Mouse (Mus musculus): Measurements from ENCODE around the gene Tcap.

Tcap gene

DNA sequence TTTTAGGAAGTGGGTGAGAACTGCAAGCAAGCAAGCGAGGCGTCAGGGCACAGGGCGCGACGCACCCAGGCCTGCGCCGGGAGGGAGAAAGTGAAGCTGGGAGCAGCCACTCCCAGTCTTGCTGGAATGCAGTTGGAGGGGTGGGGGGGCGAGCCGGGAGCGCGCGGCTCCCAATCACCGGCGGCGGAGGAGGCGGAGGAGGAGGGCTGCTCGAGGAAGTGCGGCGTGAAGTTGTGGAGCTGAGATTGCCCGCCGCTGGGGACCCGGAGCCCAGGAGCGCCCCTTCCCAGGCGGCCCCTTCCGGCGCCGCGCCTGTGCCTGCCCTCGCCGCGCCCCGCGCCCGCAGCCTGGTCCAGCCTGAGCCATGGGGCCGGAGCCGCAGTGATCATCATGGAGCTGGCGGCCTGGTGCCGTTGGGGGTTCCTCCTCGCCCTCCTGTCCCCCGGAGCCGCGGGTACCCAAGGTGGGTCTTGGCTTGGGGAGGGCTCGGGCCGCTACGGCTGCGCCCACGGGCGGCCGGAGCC is 28.7 kb downstream of the Tcap start, which contains the start of gene Erbb2:
Gene Erbb2 (plus strand): TSS at position 198 of the 524 bp plus-strand sequence.
- peak; percentile 79 to 82 for DNase-seq (ENCODE audit: low spot score in 2 of 2)

DNA sequence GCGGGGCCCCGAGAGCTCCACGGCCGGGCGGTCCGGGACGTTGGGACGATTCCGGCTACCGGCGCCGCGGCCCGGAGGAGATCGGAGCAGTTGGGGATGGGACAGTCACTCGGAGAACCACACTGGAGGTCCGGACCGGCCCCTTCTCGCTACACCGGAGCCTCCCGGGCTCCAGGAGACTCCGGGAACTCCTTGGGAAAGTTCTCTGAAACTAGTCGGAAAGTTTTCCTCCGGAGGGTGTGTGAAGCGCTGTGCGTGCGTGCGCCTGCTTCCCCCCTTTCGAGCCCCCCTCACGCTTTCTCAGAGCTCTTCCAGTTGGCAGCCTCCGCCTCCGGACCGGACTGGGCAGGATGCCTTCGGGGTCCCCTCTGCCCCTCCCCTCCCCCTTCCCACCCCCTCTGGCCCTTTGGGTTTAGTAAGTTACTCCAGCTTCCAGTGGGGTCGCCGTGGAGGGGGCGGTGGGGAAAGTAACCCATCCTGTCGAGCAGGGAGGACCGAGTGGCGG is 29.2 kb downstream of the Tcap start:
- peak in 1 of 2 experiments; percentile 42 for DNase-seq (ENCODE audit: low spot score in 2 of 2)

GRCm38 (mm10) chr11:98413731-98414130 is 30.1 kb downstream of the Tcap start:
- DNase-seq (ENCODE audit: low spot score in 2 of 2) = no peak

DNA sequence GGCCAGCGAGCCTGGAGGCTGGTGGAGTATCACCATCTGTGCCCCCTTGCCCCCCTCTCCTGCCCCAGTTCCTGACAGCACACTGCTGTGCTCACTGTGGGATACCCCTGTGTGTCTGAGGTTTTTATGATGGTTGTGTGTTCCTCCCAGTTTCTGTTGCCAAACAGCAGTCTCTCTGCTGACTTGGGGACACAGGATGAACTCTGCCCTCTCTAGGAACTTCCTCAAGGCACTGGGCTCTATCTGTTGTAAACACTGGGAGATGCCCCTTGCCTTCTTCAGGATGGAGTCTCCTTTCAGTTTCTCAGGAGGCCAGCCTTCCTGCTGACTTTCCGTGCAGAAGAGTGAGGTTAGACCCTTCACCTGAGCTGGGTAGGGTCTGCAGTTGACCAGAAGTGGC is 30.6 kb downstream of the Tcap start:
- no peak for DNase-seq (ENCODE audit: low spot score in 2 of 2)

- no peak for DNase-seq (ENCODE audit: low spot score in 2 of 2)
Measured at GRCm38 (mm10) chr11:98417074-98417473, 33.5 kb downstream of the Tcap start.

GRCm38 (mm10) chr11:98418273-98418672 is 34.7 kb downstream of the Tcap start:
- no peak for DNase-seq (ENCODE audit: low spot score in 2 of 2)

- DNase-seq (ENCODE audit: low spot score in 2 of 2) = peak in 1 of 2 experiments; percentile 52
Measured at GRCm38 (mm10) chr11:98418939-98419547, 35.4 kb downstream of the Tcap start.

DNA sequence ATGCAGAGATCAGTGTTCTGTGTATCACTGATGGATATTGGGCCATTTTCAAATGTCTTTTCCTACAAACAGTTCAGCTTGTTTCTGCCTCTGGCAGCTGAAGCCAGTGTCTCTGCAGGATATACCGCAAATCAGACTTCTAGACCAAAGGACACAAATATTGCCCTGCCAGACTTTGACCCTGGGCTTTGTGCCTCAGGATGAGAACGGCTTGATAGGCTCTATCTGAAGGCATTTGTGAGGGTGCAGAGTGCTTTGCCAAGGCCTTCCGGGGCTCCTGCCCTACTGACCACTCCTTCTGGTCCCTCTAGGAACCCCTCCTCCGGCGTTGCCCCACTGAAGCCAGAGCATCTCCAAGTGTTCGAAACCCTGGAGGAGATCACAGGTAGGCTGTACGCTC is 43.0 kb downstream of the Tcap start:
- DNase-seq (ENCODE audit: low spot score in 2 of 2) = no peak

DNA sequence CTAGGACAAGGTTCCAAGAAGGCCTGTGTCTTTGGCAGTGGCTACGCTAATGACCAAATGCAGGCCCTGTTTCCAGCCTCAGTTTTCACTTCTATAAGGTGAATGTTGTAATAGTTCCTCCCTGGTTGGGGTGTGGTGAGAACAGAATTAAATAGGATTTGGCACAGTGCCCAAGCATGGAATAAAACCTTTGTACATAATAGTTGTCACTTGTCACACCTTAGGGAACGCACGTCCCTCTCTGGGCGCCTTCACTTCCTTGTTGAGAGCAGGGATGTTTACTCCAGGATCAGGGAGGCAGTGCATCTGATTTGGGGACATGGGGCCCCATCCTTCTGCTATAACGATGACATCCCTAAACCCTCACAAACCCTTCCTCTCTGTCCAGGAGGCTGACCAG is 44.8 kb downstream of the Tcap start:
- no peak for DNase-seq (ENCODE audit: low spot score in 2 of 2)

DNA sequence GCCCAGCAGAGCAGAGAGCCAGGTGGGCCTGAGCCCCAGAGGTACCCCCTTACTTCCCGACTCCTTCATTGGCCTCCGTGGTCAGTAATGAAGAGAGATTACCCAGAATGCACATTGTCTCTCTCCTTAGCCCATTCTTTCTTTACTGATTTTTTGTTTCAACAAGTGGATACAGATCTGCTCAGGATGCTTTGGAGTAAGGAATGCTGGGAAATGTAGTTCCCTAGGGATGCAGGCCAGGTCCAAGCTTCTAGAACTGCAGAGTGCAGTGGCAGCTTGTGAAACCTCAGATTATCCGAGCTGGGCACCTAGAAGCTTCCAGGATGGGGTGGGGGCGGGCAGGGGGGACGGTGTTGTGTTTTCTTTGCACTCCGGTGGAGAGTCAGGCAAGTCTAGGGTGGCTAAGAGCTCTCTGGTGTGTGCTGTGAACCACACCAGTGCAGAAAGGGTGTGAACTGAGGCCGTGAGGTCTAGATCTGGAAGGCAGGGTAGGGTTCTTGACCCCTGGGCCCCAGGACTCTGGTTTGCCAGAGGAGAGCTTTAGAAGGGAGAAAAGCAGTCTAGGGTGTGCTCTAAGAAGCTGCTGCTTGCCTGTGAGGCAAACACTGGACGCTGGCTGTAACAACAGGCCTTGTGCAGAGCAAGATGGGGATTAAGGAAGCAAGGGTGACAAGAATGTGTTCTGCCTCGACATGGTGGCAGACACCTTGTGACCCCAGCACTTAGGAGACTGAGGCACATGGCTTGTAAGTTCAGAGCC is 48.3 kb downstream of the Tcap start:
- DNase-seq (ENCODE audit: low spot score in 2 of 2) = no peak
